Mouse (Mus musculus) neural tube, embryonic 12.5 days (tissue): ENCODE measurements around the gene Mroh7. TPM values are rescaled to one million over a fixed set of nuclear protein-coding genes. Genes with fewer than 3 reads are reported as not detected.
A peak's percentile ranks its signal among the peaks of the same experiment; 100 is the strongest.
"Not testable (repeated sequence)": the region's sequence is repeated elsewhere in the genome, so short reads cannot be mapped to it uniquely, and the experiment has no call there.

Experiments used
- ATAC-seq: fragments of 200-750 bp; cut with Nextera tagmentation; 2 replicates; pipeline ENCODE4 v1.8.0; 2017; ENCODE audit warnings: low read depth, mild to moderate bottlenecking, moderate TSS enrichment, moderate library complexity; ENCODE audit not compliant: low FRiP score
- H3K27ac ChIP-seq: fragments of 300-500 bp; sonication (generic); 2 replicates; pipeline ENCODE4 v1.5.1; 2016
- H3K27me3 ChIP-seq: fragments of 300-500 bp; sonication (generic); replicated peaks from 2 replicates; pipeline ENCODE4 v1.6.1; 2016; ENCODE audit warnings: mild to moderate bottlenecking
- H3K36me3 ChIP-seq: fragments of 300-500 bp; sonication (generic); 2 replicates; pipeline ENCODE4 v1.6.1; 2016; ENCODE audit warnings: mild to moderate bottlenecking
- H3K4me1 ChIP-seq: fragments of 300-500 bp; sonication (generic); 2 replicates; pipeline ENCODE4 v1.6.1; 2016
- H3K4me2 ChIP-seq: fragments of 300-500 bp; sonication (generic); replicated peaks from 2 replicates; pipeline ENCODE4 v1.6.1; 2016; ENCODE audit warnings: mild to moderate bottlenecking
- H3K4me3 ChIP-seq: fragments of 300-500 bp; sonication (generic); 2 replicates; pipeline ENCODE4 v1.5.1; 2016
- H3K9ac ChIP-seq: fragments of 300-500 bp; sonication (generic); 2 replicates; pipeline ENCODE4 v1.6.1; 2016; ENCODE audit warnings: mild to moderate bottlenecking
- H3K9me3 ChIP-seq: fragments of 300-500 bp; sonication (generic); 2 replicates; pipeline ENCODE4 v1.6.1; 2016; ENCODE audit warnings: mild to moderate bottlenecking
- WGBS: fragments of 180-500 bp; shearing (Covaris S2); methylation state at CpG from one replicate; pipeline ENCODE4 v1.1.7; 2016; 5-methylcytosine and 5-hydroxymethylcytosine counted together
- polyA plus RNA-seq: library from polyadenylated mRNA; unstranded; fragments of >200 nt; fragmentation: Nextera tagmentation; extraction: Ambion mirVana; gene quantifications from 2 replicates; pipeline ENCODE4 v1.2.1, GENCODE M21; 2016

The Mroh7 gene
- polyA plus RNA-seq, result 0.27 and 0.34 TPM in 2 replicates

DNA sequence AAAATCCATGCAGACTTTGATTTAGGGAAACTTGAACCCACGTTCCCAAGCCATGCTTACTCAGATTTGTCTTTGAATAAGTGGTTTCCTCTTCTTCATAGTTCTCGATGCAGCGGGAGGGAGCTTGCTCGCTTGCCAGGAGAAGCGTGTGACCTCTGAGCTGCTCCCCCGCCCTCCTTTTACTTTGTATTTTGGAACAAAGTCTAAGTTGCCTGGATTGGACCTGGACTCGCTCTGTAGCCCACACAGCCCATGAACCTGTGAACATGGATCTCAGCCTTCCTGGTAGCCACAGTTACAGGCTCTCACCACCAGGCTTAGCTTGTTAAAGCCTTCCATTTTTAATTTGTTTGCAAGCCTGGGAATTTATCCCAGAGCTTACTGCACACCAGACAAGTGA lies at the start of gene Mroh7:
Mroh7 (minus strand) TSS at position 112 of the 400 bp plus-strand sequence.
- no peaks in the 10 kb centered on the region for H3K36me3 ChIP-seq
- ATAC-seq, result no peak
- no peaks in the 10 kb centered on the region for H3K9me3 ChIP-seq
- no peak within 1 kb of the TSS for H3K27ac ChIP-seq
- no peak within 1 kb of the TSS for H3K4me2 ChIP-seq
- no peak within 1 kb of the TSS for H3K4me3 ChIP-seq
- no peaks in the 10 kb centered on the region for H3K4me1 ChIP-seq
- no peaks in the 10 kb centered on the region for H3K27me3 ChIP-seq
- WGBS, result 88% methylated on average over 7 of the region's 7 CpGs
- no peak within 1 kb of the TSS for H3K9ac ChIP-seq

DNA sequence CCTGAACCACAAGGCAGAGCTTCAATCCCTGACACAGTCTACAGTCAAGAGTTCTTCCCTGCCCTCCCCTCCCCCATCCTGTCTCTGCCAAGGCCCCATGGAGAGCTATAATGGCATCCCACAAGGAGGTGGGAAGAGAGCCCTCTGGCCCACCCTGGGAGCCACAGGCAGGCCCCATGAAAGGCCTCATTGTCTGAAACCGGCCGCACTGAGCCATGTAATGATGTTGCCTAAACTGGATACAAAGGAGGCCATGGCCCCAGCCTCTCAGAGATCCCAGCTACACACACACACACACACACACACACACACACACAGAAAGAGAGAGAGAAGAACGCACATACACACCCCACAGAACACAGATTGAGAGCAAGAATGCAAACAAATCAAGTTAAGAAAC lies 49.3 kb upstream of the Mroh7 start:
- no peak overlapping the region for H3K27ac ChIP-seq
- H3K9ac ChIP-seq, result no peak overlapping the region
- H3K4me1 ChIP-seq, result peaks cover 44% of the 10 kb centered on the region
- peak; percentile 64 for ATAC-seq
- no peaks in the 10 kb centered on the region for H3K27me3 ChIP-seq
- no peak overlapping the region for H3K4me3 ChIP-seq
- H3K9me3 ChIP-seq, result no peaks in the 10 kb centered on the region
- H3K36me3 ChIP-seq, result no peaks in the 10 kb centered on the region
- WGBS, result 6% methylated on average over 3 of the region's 3 CpGs
- H3K4me2 ChIP-seq, result no peak overlapping the region; the same call in 1 of the 2 replicates

DNA sequence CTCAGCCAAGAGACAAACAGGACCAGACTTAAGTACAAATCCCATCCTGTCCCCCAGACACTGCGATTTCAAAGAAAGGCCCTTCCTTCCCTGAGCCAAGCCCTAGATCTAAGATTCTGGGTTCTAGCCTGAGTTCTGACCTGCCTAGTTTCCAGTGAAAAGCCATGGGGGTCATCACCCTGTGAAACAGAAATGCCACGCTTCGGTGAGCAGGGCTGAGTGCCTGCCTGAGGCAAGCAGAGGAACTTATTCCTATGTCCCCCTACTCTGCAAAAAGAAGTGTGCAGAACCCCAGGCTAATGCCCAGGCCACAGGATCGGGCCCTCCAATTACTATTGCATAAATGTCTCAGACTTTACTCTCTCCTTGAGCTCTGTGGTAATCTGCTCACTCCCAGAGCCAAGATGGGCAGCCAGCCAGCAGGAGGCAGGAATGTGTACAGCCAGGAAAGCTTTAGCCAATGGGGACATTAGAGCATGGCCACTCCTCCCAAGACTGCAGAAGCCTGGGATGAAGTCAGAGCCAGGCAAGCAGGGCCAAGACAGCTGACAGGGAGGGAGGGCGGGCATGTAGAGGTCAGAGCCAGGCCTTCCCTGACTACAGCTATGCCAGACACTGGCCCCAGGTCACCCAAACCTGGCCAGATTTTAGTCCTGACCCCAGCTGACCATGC lies 47.5 kb upstream of the Mroh7 start:
- peak; percentile 57 for ATAC-seq
- Histone ChIP-seq H3K27me3 (no peaks in the 10 kb centered on the region), H3K4me3 (no peak overlapping the region), H3K27ac (no peak overlapping the region), H3K9me3 (no peaks in the 10 kb centered on the region), H3K4me1 (peaks cover 44% of the 10 kb centered on the region), H3K9ac (no peak overlapping the region), H3K4me2 (no peak overlapping the region), H3K36me3 (no peaks in the 10 kb centered on the region)
- 45% methylated on average over 5 of the region's 5 CpGs for WGBS

DNA sequence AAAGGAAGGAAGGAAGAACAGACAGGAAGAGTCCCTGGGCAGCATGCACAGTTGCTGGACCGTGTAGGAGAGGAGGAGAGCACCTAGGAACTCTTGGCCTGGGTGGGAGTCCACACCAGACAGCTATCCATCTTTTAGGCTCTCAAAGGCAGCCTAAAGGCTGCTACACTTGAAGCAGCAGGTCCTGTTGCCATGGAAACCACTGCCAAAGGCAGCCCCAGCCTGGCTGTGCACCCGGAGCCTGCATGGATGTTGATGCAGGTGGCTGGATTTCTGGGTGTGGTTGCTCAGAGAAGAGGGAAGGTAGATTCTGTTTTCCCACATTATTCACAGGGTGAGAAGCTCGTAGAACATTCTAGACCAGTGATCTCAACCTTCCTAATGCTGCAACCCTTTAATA lies 46.3 kb upstream of the Mroh7 start:
- Histone ChIP-seq H3K9me3 (no peaks in the 10 kb centered on the region), H3K27ac (no peak overlapping the region), H3K9ac (no peak overlapping the region), H3K4me2 (no peak overlapping the region), H3K36me3 (no peaks in the 10 kb centered on the region), H3K4me1 (peaks cover 44% of the 10 kb centered on the region), H3K4me3 (no peak overlapping the region), H3K27me3 (no peaks in the 10 kb centered on the region)
- ATAC-seq, result peak; percentile 51; the same call in 1 of the 2 replicates
- WGBS, result 30% methylated on average over 3 of the region's 3 CpGs

DNA sequence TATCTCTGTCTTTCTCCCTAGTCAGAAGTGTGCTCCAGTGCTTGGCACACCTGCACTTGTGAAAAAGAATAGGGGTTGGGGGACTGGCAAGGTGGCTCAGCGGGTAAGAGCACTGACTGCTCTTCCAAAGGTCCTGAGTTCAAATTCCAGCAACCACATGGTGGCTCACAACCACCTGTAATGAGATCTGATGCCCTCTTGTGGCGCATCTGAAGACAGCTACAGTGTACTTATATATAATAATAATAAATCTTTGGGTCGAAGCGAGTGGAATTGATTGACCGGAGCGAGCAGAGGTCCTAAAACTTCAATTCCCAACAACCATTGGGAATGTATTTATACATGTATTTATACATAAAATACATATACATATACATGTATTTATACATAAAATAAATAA lies 45.0 kb upstream of the Mroh7 start:
- ATAC-seq, H3K4me2 ChIP-seq, H3K27ac ChIP-seq, H3K9ac ChIP-seq, H3K9me3 ChIP-seq, H3K4me3 ChIP-seq, H3K27me3 ChIP-seq, H3K36me3 ChIP-seq: not testable (repeated sequence)
- H3K4me1 ChIP-seq, result peaks cover 39% of the 10 kb centered on the region
- WGBS, result 89% methylated on average over 6 of the region's 6 CpGs

DNA sequence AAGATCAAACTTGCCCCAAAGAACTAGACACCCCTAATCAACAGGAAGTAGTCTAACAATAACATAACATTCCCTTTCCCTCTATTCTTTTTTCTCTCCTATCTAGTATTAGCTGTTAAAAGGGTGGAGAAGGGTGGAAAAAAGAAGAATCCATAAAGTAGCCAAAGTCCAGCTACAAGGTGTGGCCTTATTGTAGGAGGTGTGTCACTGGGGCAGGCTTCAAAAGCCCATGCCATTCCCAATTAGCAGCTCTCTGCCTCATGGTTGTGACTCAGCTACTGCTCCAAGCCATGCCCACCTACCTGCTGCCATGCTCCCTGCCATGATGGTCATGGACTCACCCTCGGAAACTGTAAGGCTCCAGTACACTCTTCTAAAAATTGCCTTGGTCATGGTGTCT lies 41.8 kb upstream of the Mroh7 start:
- Histone ChIP-seq H3K4me1 (peaks cover 8% of the 10 kb centered on the region), H3K9me3 (no peaks in the 10 kb centered on the region), H3K9ac (no peak overlapping the region), H3K4me2 (no peak overlapping the region), H3K27ac (no peak overlapping the region), H3K27me3 (no peaks in the 10 kb centered on the region), H3K36me3 (no peaks in the 10 kb centered on the region), H3K4me3 (no peak overlapping the region)
- ATAC-seq, result no peak
- 93% methylated on average over 1 of the region's 1 CpGs for WGBS

DNA sequence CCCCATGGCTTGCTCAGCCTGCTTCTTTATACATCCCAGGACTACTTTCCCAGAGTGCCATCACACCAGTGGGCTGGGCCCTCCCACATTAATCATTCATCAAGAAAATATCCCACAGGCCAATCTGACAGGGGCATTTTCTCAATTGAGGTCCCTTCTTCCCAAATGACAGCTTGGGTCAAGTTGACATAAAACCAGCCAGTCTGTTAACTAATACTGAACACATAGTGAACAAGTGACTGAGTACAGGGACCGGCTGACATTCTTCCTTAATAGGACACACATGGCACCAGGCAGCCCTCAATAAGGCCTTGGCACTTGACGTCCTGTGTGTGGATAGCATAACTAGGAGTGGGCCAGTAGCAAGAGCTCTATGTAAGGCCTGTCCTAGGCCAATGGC lies 38.6 kb upstream of the Mroh7 start:
- Histone ChIP-seq H3K9me3 (no peaks in the 10 kb centered on the region), H3K36me3 (no peaks in the 10 kb centered on the region), H3K9ac (no peak overlapping the region), H3K4me3 (no peak overlapping the region), H3K27ac (no peak overlapping the region), H3K27me3 (no peaks in the 10 kb centered on the region), H3K4me1 (no peaks in the 10 kb centered on the region), H3K4me2 (no peak overlapping the region)
- ATAC-seq, result no peak
- 84% methylated on average over 2 of the region's 2 CpGs for WGBS

DNA sequence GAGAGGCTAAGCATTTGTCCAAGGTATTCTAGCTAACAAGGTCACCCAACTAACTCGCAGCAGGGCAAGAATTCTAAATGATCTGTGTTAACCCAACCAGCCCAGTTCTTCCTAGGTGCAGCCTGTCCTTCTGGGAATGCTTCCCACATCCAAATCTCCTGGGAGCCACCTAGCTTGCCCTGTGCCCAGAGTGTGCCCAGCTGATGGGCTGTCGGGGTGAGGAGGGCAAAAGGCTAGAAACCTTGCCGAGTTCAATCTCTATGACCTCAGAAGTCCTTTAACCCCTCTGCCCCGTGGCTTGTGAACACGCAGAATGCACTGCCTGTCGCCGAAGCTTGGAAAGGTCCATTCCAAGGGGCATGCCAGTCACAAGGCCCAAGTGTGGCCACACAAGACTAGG lies 33.4 kb upstream of the Mroh7 start:
- no peak overlapping the region for H3K27ac ChIP-seq
- no peaks in the 10 kb centered on the region for H3K36me3 ChIP-seq
- no peak overlapping the region for H3K4me3 ChIP-seq
- peaks cover 5% of the 10 kb centered on the region; the same call in 1 of the 2 replicates for H3K4me1 ChIP-seq
- no peak for ATAC-seq
- 78% methylated on average over 7 of the region's 7 CpGs for WGBS
- no peaks in the 10 kb centered on the region for H3K9me3 ChIP-seq
- no peaks in the 10 kb centered on the region for H3K27me3 ChIP-seq
- no peak overlapping the region for H3K4me2 ChIP-seq
- H3K9ac ChIP-seq, result no peak overlapping the region

DNA sequence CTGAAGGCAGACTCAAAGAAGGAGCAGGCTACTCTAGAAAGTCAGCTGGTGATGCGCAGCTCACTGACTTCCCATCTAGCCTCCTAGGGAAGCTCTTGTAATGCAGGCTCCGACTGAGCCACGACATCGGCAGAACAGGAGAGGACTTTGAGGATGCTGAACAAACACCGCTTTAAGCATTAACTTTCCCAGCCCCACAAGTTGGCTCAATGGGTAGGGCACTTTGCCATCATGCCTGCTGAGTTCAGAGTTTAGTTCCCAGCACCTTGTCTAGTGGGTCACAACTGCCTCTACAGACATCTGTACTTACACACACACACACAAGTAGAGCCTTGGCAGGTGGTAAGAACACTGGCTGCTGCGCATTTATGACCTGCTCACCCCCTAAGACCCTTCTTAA lies 21.0 kb upstream of the Mroh7 start:
- no peaks in the 10 kb centered on the region for H3K36me3 ChIP-seq
- WGBS, result 92% methylated on average over 6 of the region's 6 CpGs
- H3K4me1 ChIP-seq, result peaks cover 14% of the 10 kb centered on the region; the same call in 1 of the 2 replicates
- H3K4me2 ChIP-seq, result no peak overlapping the region
- H3K27me3 ChIP-seq, result no peaks in the 10 kb centered on the region
- H3K27ac ChIP-seq, result no peak overlapping the region
- no peak for ATAC-seq
- no peak overlapping the region for H3K9ac ChIP-seq
- no peak overlapping the region for H3K4me3 ChIP-seq
- H3K9me3 ChIP-seq, result no peaks in the 10 kb centered on the region

DNA sequence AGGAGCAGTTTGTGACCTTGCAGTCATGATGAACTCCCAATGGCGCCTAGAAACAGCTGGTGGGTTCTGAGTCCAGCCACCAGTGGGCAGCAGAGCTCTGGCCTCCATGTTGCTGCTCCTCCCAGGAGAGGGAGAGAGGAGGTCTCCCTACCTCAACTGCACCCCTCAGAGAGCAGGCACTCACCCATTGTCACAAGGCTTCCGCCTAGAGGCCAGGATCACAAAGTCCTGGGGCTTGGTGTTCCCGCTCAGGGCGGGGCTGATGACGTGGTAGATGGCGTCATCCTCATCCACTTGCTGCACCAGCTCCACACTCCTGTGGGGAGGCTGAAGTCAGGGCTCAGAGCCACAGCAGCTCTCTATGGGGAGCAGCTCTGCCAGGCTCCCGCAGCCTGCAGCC lies 19.0 kb upstream of the Mroh7 start:
- no peaks in the 10 kb centered on the region for H3K27me3 ChIP-seq
- H3K4me2 ChIP-seq, result peak overlapping the region; percentile 44
- no peak overlapping the region for H3K4me3 ChIP-seq
- H3K36me3 ChIP-seq, result no peaks in the 10 kb centered on the region
- H3K9ac ChIP-seq, result no peak overlapping the region
- ATAC-seq, result peak; percentile 84
- H3K4me1 ChIP-seq, result peaks cover 15% of the 10 kb centered on the region; the same call in 1 of the 2 replicates
- WGBS, result 4% methylated on average over 7 of the region's 7 CpGs
- no peaks in the 10 kb centered on the region for H3K9me3 ChIP-seq
- no peak overlapping the region for H3K27ac ChIP-seq

DNA sequence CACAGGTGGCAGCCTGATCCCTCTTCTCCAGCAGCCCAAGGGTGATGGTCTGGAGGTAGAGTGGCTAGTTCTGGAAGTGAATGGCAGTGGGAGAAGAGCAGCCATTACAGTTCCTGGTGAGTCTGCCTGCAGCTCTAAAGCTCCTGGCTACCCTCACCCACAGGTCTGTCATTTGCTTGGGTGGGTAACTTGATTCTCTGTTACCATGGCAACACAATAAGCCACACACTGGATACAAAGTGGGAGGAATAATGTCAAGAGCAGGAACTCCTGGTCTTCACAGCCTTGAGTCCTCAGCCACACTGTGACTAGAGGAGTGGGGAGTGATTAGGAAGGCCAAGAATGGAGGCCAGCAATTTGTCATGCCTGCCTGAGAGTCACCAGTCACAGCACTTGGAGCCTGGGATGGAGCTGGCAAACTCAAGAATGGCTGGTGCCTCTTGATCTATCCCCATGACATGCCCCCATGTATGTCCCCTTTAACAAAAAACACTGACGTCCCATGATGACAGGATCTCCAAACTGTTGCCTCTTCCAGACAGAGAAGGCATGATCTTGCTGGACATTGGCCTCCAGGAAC lies 16.4 kb upstream of the Mroh7 start:
- H3K9me3 ChIP-seq, result no peaks in the 10 kb centered on the region
- no peak overlapping the region for H3K9ac ChIP-seq
- no peaks in the 10 kb centered on the region for H3K36me3 ChIP-seq
- H3K4me2 ChIP-seq, result no peak overlapping the region
- no peak overlapping the region for H3K4me3 ChIP-seq
- 84% methylated on average over 1 of the region's 1 CpGs for WGBS
- no peaks in the 10 kb centered on the region for H3K27me3 ChIP-seq
- no peak overlapping the region for H3K27ac ChIP-seq
- H3K4me1 ChIP-seq, result peaks cover 15% of the 10 kb centered on the region; the same call in 1 of the 2 replicates
- no peak for ATAC-seq

DNA sequence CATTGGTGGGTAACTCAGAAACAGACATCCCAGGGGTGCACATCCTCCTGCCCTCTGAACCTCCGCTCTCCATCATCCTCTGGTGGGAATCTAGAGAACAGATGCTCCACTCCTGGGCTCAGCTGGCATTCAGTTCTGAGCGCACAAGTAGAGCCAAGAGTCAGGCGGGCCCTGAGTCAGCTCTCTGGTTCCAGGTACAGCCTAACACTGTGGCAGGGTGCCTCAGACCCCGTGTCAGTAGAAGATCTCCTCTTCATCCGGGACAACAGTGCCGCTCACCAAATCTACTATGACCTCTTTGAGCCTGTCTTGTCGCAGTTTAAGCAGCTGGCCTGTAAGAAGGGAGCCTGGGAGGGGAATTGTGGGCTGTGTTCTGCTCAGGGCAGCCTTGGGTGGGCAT lies 15.1 kb upstream of the Mroh7 start:
- Histone ChIP-seq H3K27ac (no peak overlapping the region), H3K4me2 (no peak overlapping the region), H3K36me3 (no peaks in the 10 kb centered on the region), H3K4me1 (peaks cover 15% of the 10 kb centered on the region; the same call in 1 of the 2 replicates), H3K9me3 (no peaks in the 10 kb centered on the region), H3K27me3 (no peaks in the 10 kb centered on the region), H3K9ac (no peak overlapping the region), H3K4me3 (no peak overlapping the region)
- WGBS, result 78% methylated on average over 7 of the region's 7 CpGs
- ATAC-seq, result no peak

DNA sequence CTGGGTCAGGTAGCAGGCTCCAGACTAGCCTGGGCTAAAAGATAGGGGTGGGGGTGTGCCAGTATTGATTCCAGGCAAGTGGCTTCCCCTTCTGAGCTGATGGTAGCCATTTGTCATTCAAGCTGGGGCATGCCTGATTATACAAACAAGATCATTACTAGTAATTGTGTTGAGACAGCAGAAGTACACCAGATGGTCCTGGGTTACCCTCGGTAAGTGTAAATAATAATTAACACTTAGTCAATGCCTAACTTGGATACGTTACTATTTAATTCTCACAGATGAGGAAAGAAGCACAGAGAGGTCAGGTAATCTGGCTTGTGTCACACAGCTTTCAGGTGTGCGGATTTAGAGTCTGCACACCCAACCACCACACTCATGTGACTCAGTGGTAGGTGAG lies 7.2 kb upstream of the Mroh7 start:
- WGBS, result 72% methylated on average over 3 of the region's 3 CpGs

More for the DNA sequence above, 7.2 kb upstream of the Mroh7 start:
- Histone ChIP-seq H3K27me3 (no peaks in the 10 kb centered on the region), H3K36me3 (no peaks in the 10 kb centered on the region), H3K4me3 (no peak overlapping the region), H3K9ac (no peak overlapping the region), H3K9me3 (no peaks in the 10 kb centered on the region), H3K4me2 (no peak overlapping the region), H3K4me1 (no peaks in the 10 kb centered on the region), H3K27ac (no peak overlapping the region)
- ATAC-seq, result no peak
